Mouse (Mus musculus) stomach, embryonic 16.5 days (tissue): ENCODE measurements around the gene Ak8. TPM values are rescaled to one million over a fixed set of nuclear protein-coding genes. Genes with fewer than 3 reads are reported as not detected.

Experiments
- ATAC-seq: fragments of 200-750 bp; cut with Nextera tagmentation; 2 replicates; pipeline ENCODE4 v1.8.0; 2017; ENCODE audit warnings: moderate number of reproducible peaks, moderate TSS enrichment; ENCODE audit not compliant: insufficient read depth, low FRiP score
- H3K27ac ChIP-seq: fragments of 300-500 bp; sonication (generic); 2 replicates; pipeline ENCODE4 v1.5.1; 2014; ENCODE audit warnings: low read length
- H3K27me3 ChIP-seq: fragments of 300-500 bp; sonication (generic); 2 replicates; pipeline ENCODE4 v1.6.1; 2014; ENCODE audit warnings: low read length, control low read depth, mixed read lengths; ENCODE audit not compliant: control insufficient read depth, insufficient read depth
- H3K36me3 ChIP-seq: fragments of 300-500 bp; sonication (generic); 2 replicates; pipeline ENCODE4 v1.6.1; 2014; ENCODE audit warnings: low read length; ENCODE audit not compliant: control insufficient read depth, insufficient read depth
- H3K4me1 ChIP-seq: fragments of 300-500 bp; sonication (generic); 2 replicates; pipeline ENCODE4 v1.6.1; 2014; ENCODE audit warnings: low read length, control low read depth, mixed read lengths; ENCODE audit not compliant: control insufficient read depth, insufficient read depth
- H3K4me2 ChIP-seq: fragments of 300-500 bp; sonication (generic); 2 replicates; pipeline ENCODE4 v1.6.1; 2014; ENCODE audit warnings: low read depth, low read length, mixed read lengths
- H3K4me3 ChIP-seq: fragments of 300-500 bp; sonication (generic); replicated peaks from 2 replicates; pipeline ENCODE4 v1.5.1; 2014; ENCODE audit warnings: mild to moderate bottlenecking, low read length
- H3K9ac ChIP-seq: fragments of 300-500 bp; sonication (generic); 2 replicates; pipeline ENCODE4 v1.6.1; 2014; ENCODE audit warnings: low read length
- H3K9me3 ChIP-seq: fragments of 300-500 bp; sonication (generic); replicated peaks from 2 replicates; pipeline ENCODE4 v1.6.1; 2016; ENCODE audit warnings: low read length, control low read depth; ENCODE audit not compliant: control insufficient read depth
- WGBS: fragments of 180-500 bp; shearing (Covaris S2); extraction: QIAGEN DNeasy Blood & Tissue Kit; methylation state at CpG from one replicate; pipeline ENCODE4 v1.1.7; 2014; 5-methylcytosine and 5-hydroxymethylcytosine counted together
- polyA plus RNA-seq: library from polyadenylated mRNA; unstranded; fragments of >200 nt; fragmentation: Nextera tagmentation; extraction: Ambion mirVana; gene quantifications from 2 replicates; pipeline ENCODE4 v1.2.1, GENCODE M21; 2015

Ak8 gene
- polyA plus RNA-seq, 1 experiment from 2014 or later: 0.46 TPM

- Histone ChIP-seq H3K27me3 (no peaks in the 10 kb centered on the region), H3K9ac (no peak overlapping the region), H3K4me2 (no peak overlapping the region), H3K36me3 (no peaks in the 10 kb centered on the region), H3K27ac (no peak overlapping the region), H3K9me3 (no peaks in the 10 kb centered on the region), H3K4me3 (no peak overlapping the region), H3K4me1 (peaks cover 6% of the 10 kb centered on the region; the same call in 1 of the 2 replicates)
- no peak for ATAC-seq
- WGBS: 76% methylated on average over 5 of the region's 5 CpGs
Observed at GRCm38 (mm10) chr2:28794623-28795022, 94.7 kb downstream of the Ak8 start.

- Histone ChIP-seq H3K27me3 (no peaks in the 10 kb centered on the region), H3K9me3 (no peaks in the 10 kb centered on the region), H3K4me2 (no peak overlapping the region), H3K36me3 (no peaks in the 10 kb centered on the region), H3K9ac (no peak overlapping the region), H3K4me1 (peaks cover 6% of the 10 kb centered on the region; the same call in 1 of the 2 replicates), H3K27ac (no peak overlapping the region), H3K4me3 (no peak overlapping the region)
- no peak for ATAC-seq
- 52% methylated on average over 8 of the region's 8 CpGs for WGBS
Observed at GRCm38 (mm10) chr2:28796298-28796697, 96.3 kb downstream of the Ak8 start.

- Histone ChIP-seq H3K27ac (no peak overlapping the region), H3K36me3 (no peaks in the 10 kb centered on the region), H3K9me3 (no peaks in the 10 kb centered on the region), H3K9ac (no peak overlapping the region), H3K4me2 (no peak overlapping the region), H3K4me1 (peaks cover 4% of the 10 kb centered on the region; the same call in 1 of the 2 replicates), H3K4me3 (no peak overlapping the region), H3K27me3 (no peaks in the 10 kb centered on the region)
- no peak for ATAC-seq
- WGBS: 62% methylated on average over 18 of the region's 18 CpGs
Observed at GRCm38 (mm10) chr2:28797490-28798106, 97.6 kb downstream of the Ak8 start.

GRCm38 (mm10) chr2:28798390-28798789 lies 98.4 kb downstream of the Ak8 start:
- no peak overlapping the region for H3K27ac ChIP-seq
- WGBS: 27% methylated on average over 3 of the region's 3 CpGs

GRCm38 (mm10) chr2:28799575-28799974 lies 99.6 kb downstream of the Ak8 start:
- WGBS: 44% methylated on average over 2 of the region's 2 CpGs
- H3K9ac ChIP-seq: no peak overlapping the region
- H3K27me3 ChIP-seq: no peaks in the 10 kb centered on the region
- H3K4me2 ChIP-seq: no peak overlapping the region
- peaks cover 3% of the 10 kb centered on the region; the same call in 1 of the 2 replicates for H3K4me1 ChIP-seq
- H3K9me3 ChIP-seq: no peaks in the 10 kb centered on the region
- H3K27ac ChIP-seq: no peak overlapping the region
- H3K4me3 ChIP-seq: no peak overlapping the region
- no peak for ATAC-seq
- no peaks in the 10 kb centered on the region for H3K36me3 ChIP-seq

More at GRCm38 (mm10) chr2:28798390-28798789, 98.4 kb downstream of the Ak8 start:
- Histone ChIP-seq H3K27me3 (no peaks in the 10 kb centered on the region), H3K4me3 (no peak overlapping the region), H3K9ac (no peak overlapping the region), H3K9me3 (no peaks in the 10 kb centered on the region), H3K4me1 (peaks cover 3% of the 10 kb centered on the region; the same call in 1 of the 2 replicates), H3K4me2 (no peak overlapping the region), H3K36me3 (no peaks in the 10 kb centered on the region)
- ATAC-seq: no peak

- Histone ChIP-seq H3K4me1 (peaks cover 1% of the 10 kb centered on the region; the same call in 1 of the 2 replicates), H3K9ac (no peak overlapping the region), H3K27me3 (no peaks in the 10 kb centered on the region), H3K9me3 (no peaks in the 10 kb centered on the region), H3K4me2 (no peak overlapping the region), H3K27ac (no peak overlapping the region), H3K4me3 (no peak overlapping the region), H3K36me3 (no peaks in the 10 kb centered on the region)
- WGBS: 90% methylated on average over 7 of the region's 7 CpGs
- ATAC-seq: no peak
Observed at GRCm38 (mm10) chr2:28803406-28803805, 103.4 kb downstream of the Ak8 start.

GRCm38 (mm10) chr2:28808841-28809240 lies 108.9 kb downstream of the Ak8 start:
- no peaks in the 10 kb centered on the region for H3K27me3 ChIP-seq
- WGBS: 73% methylated on average over 6 of the region's 6 CpGs
- H3K36me3 ChIP-seq: no peaks in the 10 kb centered on the region
- H3K27ac ChIP-seq: no peak overlapping the region
- no peak for ATAC-seq
- no peaks in the 10 kb centered on the region for H3K4me1 ChIP-seq
- no peak overlapping the region for H3K9ac ChIP-seq
- no peak overlapping the region for H3K4me2 ChIP-seq
- no peak overlapping the region for H3K4me3 ChIP-seq
- no peaks in the 10 kb centered on the region for H3K9me3 ChIP-seq

- 54% methylated on average over 5 of the region's 5 CpGs for WGBS
- Histone ChIP-seq H3K4me1 (no peaks in the 10 kb centered on the region), H3K9me3 (no peaks in the 10 kb centered on the region), H3K9ac (no peak overlapping the region), H3K36me3 (no peaks in the 10 kb centered on the region), H3K27me3 (no peaks in the 10 kb centered on the region), H3K27ac (no peak overlapping the region), H3K4me2 (no peak overlapping the region), H3K4me3 (no peak overlapping the region)
- no peak for ATAC-seq
Observed at GRCm38 (mm10) chr2:28810260-28811013, 110.5 kb downstream of the Ak8 start.

GRCm38 (mm10) chr2:28818866-28819265 lies 118.9 kb downstream of the Ak8 start:
- 71% methylated on average over 4 of the region's 4 CpGs for WGBS

More at GRCm38 (mm10) chr2:28818866-28819265, 118.9 kb downstream of the Ak8 start:
- H3K27me3 ChIP-seq: no peaks in the 10 kb centered on the region
- no peaks in the 10 kb centered on the region for H3K4me1 ChIP-seq
- H3K4me2 ChIP-seq: no peak overlapping the region
- ATAC-seq: no peak
- no peaks in the 10 kb centered on the region for H3K36me3 ChIP-seq
- H3K4me3 ChIP-seq: no peak overlapping the region
- H3K9me3 ChIP-seq: no peaks in the 10 kb centered on the region
- no peak overlapping the region for H3K9ac ChIP-seq
- H3K27ac ChIP-seq: no peak overlapping the region
